Mouse (Mus musculus): Measurements from ENCODE around the gene Hdac9.

DNA sequence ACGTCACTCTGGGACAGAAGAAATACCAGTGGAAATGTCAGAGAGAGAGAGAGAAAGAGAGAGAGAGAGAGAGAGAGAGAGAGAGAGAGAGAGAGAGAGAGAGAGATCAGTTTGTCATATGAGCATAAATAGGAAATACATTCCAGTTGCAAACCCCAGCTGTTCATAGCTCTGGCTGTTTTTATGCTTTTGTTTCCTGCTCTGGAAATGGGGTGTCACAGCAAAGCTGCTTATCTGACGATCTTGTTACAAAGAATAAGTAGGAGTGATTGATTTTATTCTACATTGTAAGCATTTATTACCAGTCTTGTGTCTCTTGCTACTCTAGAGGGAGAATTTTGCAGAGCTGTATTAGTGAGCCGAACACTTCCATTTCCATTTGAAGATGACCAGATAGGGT, 762.1 kb downstream of the Hdac9 start:
- TF ChIP-seq CTCF (IDR thresholded peaks at IDR 0.05; ENCODE audit: low read depth, low read length): no peak
- TF ChIP-seq POLR2A (IDR thresholded peaks at IDR 0.05; ENCODE audit: extremely low read depth, insufficient read depth, low read length): no peak

All from liver, adult 2 months (tissue).